Mouse (Mus musculus): ENCODE results near the gene Hoxd3. TPM values are rescaled to one million over a fixed set of nuclear protein-coding genes. Genes with fewer than 3 reads are reported as not detected.

The Hoxd3 gene
- not detected in 2 replicates for polyA plus RNA-seq (2012; ENCODE audit: low replicate concordance)

DNA sequence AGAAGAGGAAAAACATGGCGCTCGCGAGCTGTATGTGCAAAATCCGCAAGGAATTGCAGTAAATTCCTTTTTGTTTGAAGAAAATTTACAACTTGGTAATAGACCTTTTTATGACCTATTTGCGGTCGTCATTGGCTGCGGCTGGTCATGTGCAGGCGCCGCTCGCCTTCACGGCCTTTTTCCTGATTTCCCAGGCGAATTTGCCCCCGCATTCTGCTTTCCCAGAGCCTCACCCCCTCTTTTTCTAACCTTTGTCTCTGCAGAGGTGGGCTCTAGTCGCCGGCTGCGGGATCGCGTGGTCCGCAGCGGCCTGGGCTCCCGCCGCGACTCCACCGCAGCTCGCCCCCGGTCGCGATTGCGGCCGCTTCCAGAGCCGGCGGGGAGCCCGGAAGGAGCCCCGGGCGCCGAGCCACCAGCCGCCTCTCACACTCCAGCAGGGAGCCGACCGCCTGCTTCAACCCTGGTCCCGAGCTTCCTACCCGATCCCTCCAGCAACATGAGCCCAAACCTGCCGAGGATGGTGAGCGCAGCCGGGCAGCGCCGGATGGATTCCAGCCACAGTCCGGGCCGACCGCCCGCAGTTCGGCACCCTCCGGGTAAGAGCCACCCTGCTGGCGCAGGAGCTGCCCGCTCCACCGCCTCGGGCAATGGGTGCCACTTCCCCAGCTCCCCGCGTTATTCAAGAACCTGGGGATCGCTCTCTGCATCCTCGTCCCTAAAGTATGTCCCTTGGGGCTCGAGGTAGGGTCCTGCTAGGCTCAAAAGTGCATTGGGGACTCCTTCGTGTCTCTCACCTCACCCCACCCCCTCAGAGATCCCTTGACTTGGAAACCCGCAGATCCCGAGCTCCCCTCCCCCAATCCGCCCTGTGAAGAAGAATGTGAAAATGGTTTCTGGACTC lies at the start of gene Hoxd3, which contains the start of gene Hoxd4:
Hoxd3 (plus strand) TSS at position 207 of the 901 bp plus-strand sequence.
Hoxd4 (plus strand) TSS at position 209 of the 901 bp plus-strand sequence.

GRCm38 (mm10) chr2:74667842-74668357 lies 43.8 kb upstream of the Hoxd3 start, which contains the start of gene Hoxd13:
TSS of gene Hoxd13 (plus strand) at chr2:74668310.

GRCm38 (mm10) chr2:74674881-74675665 lies 36.7 kb upstream of the Hoxd3 start, which contains the start of gene Hoxd12:
TSS of gene Hoxd12 (plus strand) at chr2:74675013.

GRCm38 (mm10) chr2:74678891-74679595 lies 32.7 kb upstream of the Hoxd3 start, which contains the start of gene Hoxd11:
TSS of gene Hoxd11 (plus strand) at chr2:74679557.

GRCm38 (mm10) chr2:74691022-74691951 lies 20.4 kb upstream of the Hoxd3 start, which contains the start of gene Hoxd10:
TSS of gene Hoxd10 (plus strand) at chr2:74691924.

GRCm38 (mm10) chr2:74697567-74698121 lies 14.1 kb upstream of the Hoxd3 start, which contains the start of gene Hoxd9:
TSS of gene Hoxd9 (plus strand) at chr2:74697727.

DNA sequence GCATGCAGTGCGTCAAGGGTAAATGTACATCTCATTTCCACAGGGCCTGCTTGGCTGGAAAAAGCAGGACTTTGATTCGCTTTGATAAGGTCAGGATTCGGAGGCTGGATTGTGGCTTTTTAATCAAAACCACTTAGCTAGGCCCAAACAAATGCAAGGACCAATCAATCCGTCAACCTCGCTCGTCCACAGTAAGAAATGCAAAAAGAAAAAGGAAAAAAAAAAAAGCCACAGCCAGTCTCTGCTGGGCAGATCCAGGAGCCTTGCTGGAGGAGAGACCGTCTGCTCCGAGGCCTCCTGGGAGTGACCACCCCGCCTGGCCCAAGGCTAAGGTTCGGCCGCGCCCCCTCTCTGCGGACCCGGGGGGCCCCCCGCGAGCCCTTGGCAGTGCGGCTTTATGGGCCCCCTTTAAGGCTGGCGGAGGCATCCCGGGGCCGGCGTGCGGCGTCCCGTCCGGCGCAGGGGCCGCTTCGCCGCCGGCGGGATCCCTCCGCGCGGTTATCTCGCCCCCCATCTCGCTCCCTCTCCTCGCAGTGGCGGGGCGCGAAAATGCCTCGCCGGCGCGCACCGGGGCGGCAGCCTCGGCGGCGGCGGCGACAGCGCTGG lies 7.2 kb upstream of the Hoxd3 start, which contains the start of gene Hoxd8:
Hoxd8 (plus strand) TSS at position 223 of the 606 bp plus-strand sequence.

DNA sequence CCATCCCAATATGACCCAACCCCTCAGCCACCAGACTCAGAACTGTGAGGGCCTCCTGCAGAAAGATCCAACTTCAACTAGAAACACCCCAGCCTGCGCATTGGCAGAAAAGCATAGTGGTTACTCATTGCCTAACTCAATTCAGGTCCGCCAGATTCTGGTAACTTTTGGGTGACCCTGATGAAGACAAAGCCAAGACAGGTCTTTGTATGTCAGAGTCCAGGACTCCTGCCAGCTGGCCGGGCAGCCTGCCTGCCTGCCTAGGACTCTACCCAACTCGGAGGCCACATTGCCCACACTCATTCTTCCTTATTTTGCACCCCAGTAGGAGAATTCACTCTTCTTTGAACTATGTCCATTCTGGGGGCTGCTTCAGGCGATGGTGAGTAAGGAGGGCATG lies 14.8 kb downstream of the Hoxd3 start, which contains the start of gene Gm28230:
Gm28230 (plus strand) TSS at position 178 of the 400 bp plus-strand sequence.

GRCm38 (mm10) chr2:74762522-74763244 lies 51.0 kb downstream of the Hoxd3 start, which contains the start of gene Hoxd1:
TSS of gene Hoxd1 (plus strand) at chr2:74762980.

Other genes with a start within 250 kb of the Hoxd3 start
- gene Lnpk, start 132.5 kb upstream of the Hoxd3 start, polyA plus RNA-seq (2012; ENCODE audit: low replicate concordance): 5.0 and 12.5 TPM in 2 replicates
- gene Evx2, start 52.4 kb upstream of the Hoxd3 start, polyA plus RNA-seq (2012; ENCODE audit: low replicate concordance): not detected in 2 replicates
- not detected in 2 replicates for gene Hoxd13, start 43.6 kb upstream of the Hoxd3 start, polyA plus RNA-seq (2012; ENCODE audit: low replicate concordance)
- gene Hoxd12, start 36.9 kb upstream of the Hoxd3 start, polyA plus RNA-seq (2012; ENCODE audit: low replicate concordance): not detected in 2 replicates
- not detected in 2 replicates for gene Hoxd11, start 32.4 kb upstream of the Hoxd3 start, polyA plus RNA-seq (2012; ENCODE audit: low replicate concordance)
- not detected in 2 replicates for gene Hoxd10, start 20.0 kb upstream of the Hoxd3 start, polyA plus RNA-seq (2012; ENCODE audit: low replicate concordance)
- not detected in 2 replicates for gene Hoxd9, start 14.2 kb upstream of the Hoxd3 start, polyA plus RNA-seq (2012; ENCODE audit: low replicate concordance)
- gene Hoxd8, start 7.3 kb upstream of the Hoxd3 start, polyA plus RNA-seq (2012; ENCODE audit: low replicate concordance): 0.04 TPM in 1 of 2 replicates, not detected in the other
- 0.47 TPM in 1 of 2 replicates, not detected in the other for gene Hoxd4, start within 50 bp of the Hoxd3 start, polyA plus RNA-seq (2012; ENCODE audit: low replicate concordance)
- 0.03 TPM in 1 of 2 replicates, not detected in the other for gene Gm28230, start 14.8 kb downstream of the Hoxd3 start, polyA plus RNA-seq (2012; ENCODE audit: low replicate concordance)
- not detected in 2 replicates for gene Hoxd1, start 51.1 kb downstream of the Hoxd3 start, polyA plus RNA-seq (2012; ENCODE audit: low replicate concordance)
- gene Mtx2, start 113.9 kb downstream of the Hoxd3 start, polyA plus RNA-seq (2012; ENCODE audit: low replicate concordance): 21.6 and 35.3 TPM in 2 replicates

Measured in hematopoietic multipotent progenitor cell, adult 10-12 weeks (in vitro differentiated cells).